Mouse (Mus musculus): ENCODE measurements around the gene Rita1.

Rita1 gene

DNA sequence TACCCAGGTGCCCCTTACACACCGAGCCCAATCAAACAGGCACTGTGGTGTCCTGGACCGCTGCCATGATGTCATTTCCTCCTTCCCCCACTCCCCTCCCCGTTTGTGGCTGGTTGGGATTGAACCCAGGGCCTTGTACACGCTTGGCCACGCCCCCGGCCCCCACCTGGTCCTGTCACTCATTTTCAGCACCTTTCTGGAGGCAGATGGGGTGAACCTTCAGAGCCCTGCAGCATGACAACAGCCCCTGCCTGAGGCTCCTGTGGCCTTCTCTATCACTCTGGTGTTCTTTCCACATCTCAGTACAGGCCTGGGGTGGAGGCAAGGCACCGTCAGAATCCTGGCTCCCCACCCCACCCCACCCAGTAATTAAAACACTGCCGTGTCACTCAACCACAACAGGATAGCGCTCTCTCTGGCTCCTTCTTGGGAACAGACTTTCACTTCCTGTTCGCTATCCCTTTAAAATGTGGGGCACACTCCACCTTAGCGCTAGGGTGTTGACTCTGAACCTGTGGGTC is 35.5 kb downstream of the Rita1 start:
- ChIA-PET POLR2A (interaction anchor here in 3 of 4 experiments (0.6 to 3.0 kb wide), 5 partner anchors 11 to 74 kb away, joined by 3 to 22 read pairs (median 6); partner anchors contain the start of genes Plbd2 (in 1 of the 3) and Tpcn1 (in 1 of the 3)), CTCF (interaction anchor here in 2 of 4 experiments (0.6 to 2.1 kb wide), 2 partner anchors 24 to 74 kb away, joined by 7 to 9 read pairs; no protein-coding TSS in a partner anchor)

DNA sequence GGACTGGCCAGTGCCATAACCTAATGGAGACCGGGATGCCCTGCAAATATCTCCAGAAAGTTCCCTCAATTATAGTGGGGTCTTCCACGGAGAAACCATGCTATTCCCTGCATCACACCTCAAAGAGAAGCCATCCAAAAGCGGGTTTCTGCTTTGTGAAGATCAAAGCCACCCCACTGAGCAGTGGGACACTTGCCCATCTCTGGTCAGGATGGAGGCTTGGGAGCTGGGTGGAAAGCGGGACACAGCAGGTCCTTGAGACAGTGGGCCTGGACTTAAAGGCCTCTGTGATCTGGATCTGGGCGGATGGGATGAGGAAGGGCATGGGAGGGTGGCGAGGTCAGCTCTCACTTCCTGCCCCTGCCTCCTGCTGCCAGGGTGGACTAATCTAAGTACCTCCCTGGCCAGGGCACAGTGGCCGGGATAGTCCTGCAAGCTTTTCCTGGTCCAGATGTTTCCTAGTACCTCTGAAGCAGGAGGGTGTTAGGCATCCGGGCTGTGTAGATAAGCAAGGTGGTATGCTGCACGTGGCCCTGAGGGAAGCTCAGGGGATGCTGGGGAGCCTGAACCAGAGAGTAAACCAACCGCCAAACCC is 37.8 kb downstream of the Rita1 start:
- POLR2A ChIA-PET = interaction anchor here in 2 of 4 experiments (0.6 to 3.0 kb wide), 5 partner anchors 9 to 63 kb away, joined by 3 to 14 read pairs (median 3); no protein-coding TSS in a partner anchor
- CTCF ChIA-PET = interaction anchor here in 3 of 4 experiments (0.7 to 2.0 kb wide), 4 partner anchors 11 to 47 kb away, joined by 3 to 5 read pairs (median 4); no protein-coding TSS in a partner anchor

DNA sequence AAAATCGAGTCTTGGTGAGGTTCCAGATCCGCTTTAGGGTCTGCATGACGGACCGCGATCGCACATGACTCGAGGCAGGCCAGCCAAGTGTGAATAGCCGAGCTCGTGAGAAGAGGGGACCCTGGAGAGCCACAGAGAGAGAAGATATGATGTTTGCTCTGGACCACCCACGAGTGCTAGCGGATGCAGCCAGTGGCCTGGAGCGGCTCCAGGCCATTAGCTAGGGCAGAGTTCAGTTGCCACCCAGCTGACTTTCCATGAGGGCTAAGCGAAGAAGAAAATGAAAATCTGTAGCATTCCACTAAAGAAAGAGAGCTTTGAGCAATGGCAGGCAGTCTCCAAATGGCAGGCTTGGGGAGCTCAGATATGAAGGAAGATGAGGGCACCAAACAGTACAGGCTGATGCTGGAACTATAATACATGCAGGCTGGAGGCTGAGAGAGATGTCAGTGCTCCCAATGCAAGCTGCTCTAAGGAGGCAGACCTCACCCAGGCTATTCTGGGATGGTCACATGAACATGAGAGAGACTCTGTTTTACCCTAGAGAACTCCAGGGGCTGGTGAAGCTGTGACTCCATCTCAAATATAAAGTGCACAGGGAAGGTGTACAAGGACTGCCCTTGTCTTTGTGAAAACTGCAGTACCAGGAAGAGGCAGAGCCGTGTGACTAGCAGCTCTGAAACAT is 41.2 kb downstream of the Rita1 start:
- ChIA-PET POLR2A (interaction anchor here in 3 of 4 experiments (0.6 to 2.5 kb wide), 11 partner anchors 8 to 499 kb away, joined by 3 to 9 read pairs (median 4); partner anchors contain the start of genes Iqcd (in 1 of the 3) and Tpcn1 (in 1 of the 3)), CTCF (interaction anchor here (0.7 to 2.1 kb wide), 8 partner anchors 30 to 258 kb away, joined by 3 to 7 read pairs (median 3); no protein-coding TSS in a partner anchor)

DNA sequence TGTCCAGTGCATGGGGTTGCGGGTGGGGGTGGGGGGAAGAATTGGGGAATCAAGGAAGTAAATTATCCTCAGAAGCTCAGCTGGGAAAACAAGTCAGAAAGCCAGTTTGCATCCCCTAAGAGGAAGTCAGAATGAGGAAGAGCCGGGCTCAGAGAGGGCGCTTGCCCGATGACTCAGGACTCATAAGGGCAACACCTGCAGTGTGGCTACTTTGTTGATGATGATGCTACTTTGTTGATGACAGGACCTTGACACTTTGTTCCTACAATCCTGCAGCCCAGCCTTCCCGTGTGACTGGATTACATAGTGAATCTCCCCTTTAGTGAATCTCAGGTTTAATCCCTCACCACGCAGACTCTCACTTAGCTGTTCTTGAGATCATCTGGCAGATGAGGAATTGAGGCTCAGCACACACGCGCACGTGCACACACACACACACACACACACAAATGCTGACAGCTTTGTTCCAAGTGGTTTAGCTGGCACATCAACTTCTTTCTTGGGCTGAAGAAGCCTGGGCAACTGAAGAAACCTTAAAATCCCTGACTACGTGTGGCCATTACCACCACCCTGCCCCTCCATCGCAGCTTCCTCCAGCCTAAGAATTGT is 42.0 kb downstream of the Rita1 start:
- ChIA-PET POLR2A (interaction anchor here in 3 of 4 experiments (0.6 to 2.5 kb wide), 11 partner anchors 7 to 105 kb away, joined by 3 to 8 read pairs (median 4); partner anchors contain the start of genes Iqcd (in 1 of the 3) and Tpcn1 (in 1 of the 3)), CTCF (interaction anchor here (0.6 to 2.1 kb wide), 7 partner anchors 9 to 257 kb away, joined by 3 to 11 read pairs (median 4); no protein-coding TSS in a partner anchor)

DNA sequence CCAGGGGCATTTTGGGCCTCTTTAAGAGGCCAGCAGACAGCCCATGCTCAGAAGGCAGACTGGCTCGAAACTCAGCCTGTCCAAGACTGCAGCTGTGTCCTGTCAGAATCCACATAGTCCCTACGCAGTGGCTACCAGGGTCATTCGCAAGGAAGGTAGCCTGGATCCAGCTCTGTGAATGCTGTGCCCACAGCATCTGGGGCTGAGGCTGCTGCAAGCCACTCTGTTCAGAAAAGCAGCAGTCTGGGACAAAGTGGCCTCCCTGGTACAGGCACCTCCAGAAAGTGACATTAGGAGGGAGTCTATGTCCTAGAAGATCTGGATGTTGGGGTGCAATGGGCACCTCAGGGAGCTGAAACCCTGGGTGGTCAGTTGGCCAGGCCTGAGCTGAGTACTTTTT is 42.6 kb downstream of the Rita1 start:
- POLR2A ChIA-PET = interaction anchor here in 3 of 4 experiments (0.6 to 2.2 kb wide), 6 partner anchors 9 to 104 kb away, joined by 3 to 8 read pairs (median 4); no protein-coding TSS in a partner anchor
- CTCF ChIA-PET = interaction anchor here (0.6 to 2.1 kb wide), 5 partner anchors 9 to 35 kb away, joined by 4 to 11 read pairs (median 4); no protein-coding TSS in a partner anchor

DNA sequence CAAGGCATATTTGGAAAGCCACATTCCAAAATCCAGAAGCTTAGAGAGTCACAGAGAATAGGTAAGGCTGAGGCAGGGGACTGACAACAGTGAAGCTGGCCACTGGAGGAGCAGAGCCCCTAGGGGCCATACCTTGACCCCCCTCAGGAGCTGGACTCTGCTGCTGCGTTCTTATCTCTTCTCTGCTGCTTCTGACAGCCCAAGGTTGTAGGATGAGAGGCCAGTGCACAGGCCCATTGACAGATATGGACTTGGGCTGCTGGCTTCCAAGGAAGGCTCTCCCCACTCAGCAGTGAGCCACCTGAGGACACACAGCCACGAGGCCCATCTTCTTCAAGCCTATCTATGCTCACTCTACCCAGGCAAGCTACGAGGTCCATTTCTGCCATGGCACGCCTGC is 43.4 kb downstream of the Rita1 start:
- ChIA-PET CTCF (interaction anchor here in 3 of 4 experiments (0.6 to 2.1 kb wide), 5 partner anchors 9 to 56 kb away, joined by 3 to 11 read pairs (median 4); no protein-coding TSS in a partner anchor), POLR2A (interaction anchor here in 2 of 4 experiments (1.0 to 2.1 kb wide), 2 partner anchors 11 to 19 kb away, joined by 4 to 5 read pairs; no protein-coding TSS in a partner anchor)

DNA sequence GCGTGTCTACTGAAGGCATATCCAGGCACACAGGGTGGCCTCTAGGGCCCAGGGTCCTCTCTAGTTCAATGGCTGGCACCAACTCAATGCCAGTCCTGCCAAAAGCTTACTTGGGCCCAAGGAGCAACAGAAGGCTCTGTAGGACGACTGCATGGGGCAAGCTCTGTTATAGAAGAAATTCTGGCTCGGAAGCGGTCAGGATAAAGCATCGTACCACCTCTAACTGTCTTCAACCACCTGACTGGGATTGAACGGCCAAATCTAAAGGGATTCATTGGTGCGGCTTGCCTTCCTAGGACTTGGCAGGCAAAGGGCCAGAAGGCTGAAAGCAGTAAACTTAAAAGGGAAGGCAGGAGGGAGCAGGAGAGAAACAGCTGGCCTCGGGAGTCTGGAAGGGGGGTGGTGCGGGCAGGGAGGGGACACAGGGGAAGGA is 44.0 kb downstream of the Rita1 start:
- ChIA-PET CTCF (interaction anchor here in 1 of 4 experiments (0.6 to 1.2 kb wide), 3 partner anchors 9 to 56 kb away, joined by 3 to 7 read pairs (median 3); no protein-coding TSS in a partner anchor), POLR2A (interaction anchor here in 2 of 4 experiments (1.0 to 2.1 kb wide), 2 partner anchors 12 to 20 kb away, joined by 4 to 5 read pairs; no protein-coding TSS in a partner anchor)

DNA sequence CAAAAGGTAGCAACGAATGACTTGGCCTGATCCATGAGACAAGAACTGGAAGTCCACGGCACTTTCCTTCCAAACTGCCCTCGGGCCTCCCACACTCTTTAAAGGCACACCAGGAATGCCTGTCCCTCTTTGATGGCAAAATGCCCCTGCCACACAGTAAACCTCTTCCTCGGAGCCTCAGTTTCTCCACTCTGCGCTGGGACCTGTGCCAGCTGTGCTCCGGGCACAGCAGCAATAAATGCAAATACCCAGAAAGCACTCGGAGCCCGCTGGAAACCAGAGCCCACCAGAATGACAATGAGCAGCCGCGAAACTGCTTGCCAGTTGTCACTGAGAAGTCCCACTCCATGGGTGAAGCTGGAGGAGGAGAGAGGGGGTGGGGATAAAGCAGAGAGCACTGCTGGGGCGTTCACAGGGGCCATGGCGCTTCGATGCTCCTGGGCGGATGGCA is 44.6 kb downstream of the Rita1 start:
- CTCF ChIA-PET = no interaction called here
- POLR2A ChIA-PET = interaction anchor here in 1 of 4 experiments (0.8 to 3.4 kb wide), 3 partner anchors 11 to 20 kb away, joined by 3 to 16 read pairs (median 5); no protein-coding TSS in a partner anchor

DNA sequence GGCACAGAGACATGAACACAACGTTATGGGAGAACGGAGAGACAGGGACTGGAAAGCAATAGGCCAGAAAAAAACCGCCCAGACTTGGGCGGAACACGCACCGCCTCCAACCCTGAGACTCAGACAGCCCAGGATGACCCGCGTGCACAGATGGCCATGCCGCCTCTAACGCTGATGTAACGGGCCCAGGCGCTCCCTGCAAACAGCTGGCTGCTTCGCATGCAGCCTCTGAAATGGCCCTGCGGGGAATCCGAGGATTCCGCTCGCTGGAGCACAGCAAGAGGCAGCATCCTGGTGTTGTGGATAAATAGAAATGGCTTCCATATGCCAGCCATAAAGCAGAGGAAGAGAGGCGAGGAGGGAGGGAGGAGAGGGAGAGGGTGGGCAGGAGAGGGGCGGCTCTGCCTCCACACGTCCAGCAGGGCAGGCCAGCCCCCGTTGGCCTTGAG is 45.1 kb downstream of the Rita1 start:
- CTCF ChIA-PET = interaction anchor here in 2 of 4 experiments (1.2 to 1.8 kb wide), 2 partner anchors 34 to 38 kb away, joined by 3 to 5 read pairs; no protein-coding TSS in a partner anchor

DNA sequence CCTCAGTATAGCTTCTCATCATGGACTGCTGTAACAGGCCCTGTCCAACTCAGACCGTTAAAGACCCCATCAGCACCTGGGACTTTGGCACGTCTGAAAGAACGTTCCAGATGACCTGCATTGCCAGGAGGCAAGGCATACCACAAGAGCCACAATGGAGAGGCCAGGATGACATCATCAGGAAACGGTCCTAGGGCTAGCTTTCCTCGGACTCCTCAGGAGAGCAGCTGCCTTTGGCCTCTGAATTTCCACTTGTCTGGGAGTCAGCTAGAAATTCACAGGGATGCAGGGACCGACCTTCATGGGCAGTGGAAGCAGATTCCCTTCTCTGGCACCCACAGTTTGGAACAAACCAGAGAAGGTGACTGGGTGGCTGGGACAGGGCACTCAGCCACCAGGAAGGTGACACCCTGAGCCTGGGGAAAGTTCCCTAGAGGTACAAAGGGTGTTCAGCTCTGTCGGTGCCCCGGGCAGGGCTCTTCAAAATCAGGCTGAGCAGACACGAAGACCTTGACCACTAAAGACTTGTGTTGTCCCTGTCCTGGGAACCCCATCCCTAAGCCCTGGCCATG is 45.6 kb downstream of the Rita1 start:
- POLR2A ChIA-PET = interaction anchor here in 3 of 4 experiments (0.7 to 3.4 kb wide), 8 partner anchors 9 to 61 kb away, joined by 3 to 16 read pairs (median 4); partner anchors contain the start of gene Slc8b1 (in 1 of the 3)
- CTCF ChIA-PET = interaction anchor here in 3 of 4 experiments (0.6 to 1.8 kb wide), 4 partner anchors 19 to 826 kb away, joined by 3 to 5 read pairs (median 4); no protein-coding TSS in a partner anchor

More for the DNA sequence above, 45.1 kb downstream of the Rita1 start:
- POLR2A ChIA-PET = interaction anchor here in 3 of 4 experiments (0.7 to 3.4 kb wide), 8 partner anchors 10 to 59 kb away, joined by 3 to 16 read pairs (median 4); partner anchors contain the start of gene Slc8b1 (in 1 of the 3)

DNA sequence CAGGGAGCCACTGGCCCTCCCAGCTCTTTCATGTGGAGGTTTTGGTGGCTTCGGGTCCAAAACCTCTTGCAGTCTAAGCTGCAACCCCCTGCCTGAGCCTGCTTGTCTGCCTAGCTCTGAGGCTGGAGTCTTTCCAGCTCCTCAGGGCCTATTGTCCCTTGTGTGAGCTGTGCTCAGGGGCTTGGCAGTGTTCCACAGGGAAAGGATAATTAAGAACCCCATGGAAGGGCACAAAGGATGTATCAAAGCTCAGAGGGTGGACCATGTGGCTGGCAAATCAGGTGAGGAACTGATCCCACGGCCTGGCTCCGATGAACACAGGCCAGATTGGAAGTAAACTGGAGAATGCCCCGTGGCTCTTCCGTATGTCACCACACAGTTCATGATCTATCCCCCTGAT is 46.3 kb downstream of the Rita1 start:
- ChIA-PET CTCF (interaction anchor here in 3 of 4 experiments (0.6 to 1.8 kb wide), 3 partner anchors 18 to 40 kb away, joined by 3 to 5 read pairs (median 3); no protein-coding TSS in a partner anchor), POLR2A (interaction anchor here in 2 of 4 experiments (0.5 to 3.4 kb wide), 11 partner anchors 8 to 127 kb away, joined by 3 to 16 read pairs (median 3); partner anchors contain the start of gene Slc8b1 (in 1 of the 2))

DNA sequence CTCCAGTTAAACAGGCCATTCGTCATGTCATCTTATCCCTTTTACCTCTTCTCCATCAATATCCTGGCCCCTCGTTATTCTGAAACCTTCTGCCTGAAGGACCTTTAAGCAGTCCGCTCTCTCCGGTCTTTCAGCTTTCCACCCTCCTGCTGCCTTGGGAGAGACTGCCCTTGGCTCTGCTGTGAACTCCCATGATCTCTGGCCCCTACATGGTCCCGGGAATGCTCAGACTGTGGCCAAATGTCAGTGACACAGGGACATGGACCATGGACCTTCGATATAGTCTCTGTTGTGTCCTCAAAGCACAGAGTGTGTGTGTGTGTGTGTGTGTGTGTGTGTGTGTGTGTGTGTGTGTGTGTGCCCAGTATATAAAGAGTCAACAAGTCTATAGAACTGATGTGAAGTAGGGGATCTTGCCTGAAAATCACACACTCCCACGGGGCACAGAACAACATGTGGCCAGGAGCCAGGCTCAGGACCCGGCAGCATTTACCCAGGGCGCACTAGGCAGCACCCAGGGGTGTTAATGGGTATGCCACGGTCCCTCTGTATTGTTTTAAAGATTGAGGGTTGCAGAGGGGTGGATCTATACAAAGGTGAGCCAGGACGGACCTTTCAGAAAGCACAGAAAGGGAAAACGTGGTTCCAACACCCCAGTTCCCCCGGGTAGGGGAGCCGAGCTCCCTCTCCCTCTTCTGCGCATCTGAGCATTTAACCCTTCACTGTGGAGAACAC is 47.1 kb downstream of the Rita1 start:
- ChIA-PET POLR2A (interaction anchor here in 3 of 4 experiments (0.5 to 3.4 kb wide), 12 partner anchors 10 to 305 kb away, joined by 3 to 37 read pairs (median 4); partner anchors contain the start of gene Slc8b1 (in 1 of the 3)), CTCF (interaction anchor here in 2 of 4 experiments (0.6 to 1.8 kb wide), 3 partner anchors 36 to 1566 kb away, joined by 4 to 6 read pairs (median 5); no protein-coding TSS in a partner anchor)

DNA sequence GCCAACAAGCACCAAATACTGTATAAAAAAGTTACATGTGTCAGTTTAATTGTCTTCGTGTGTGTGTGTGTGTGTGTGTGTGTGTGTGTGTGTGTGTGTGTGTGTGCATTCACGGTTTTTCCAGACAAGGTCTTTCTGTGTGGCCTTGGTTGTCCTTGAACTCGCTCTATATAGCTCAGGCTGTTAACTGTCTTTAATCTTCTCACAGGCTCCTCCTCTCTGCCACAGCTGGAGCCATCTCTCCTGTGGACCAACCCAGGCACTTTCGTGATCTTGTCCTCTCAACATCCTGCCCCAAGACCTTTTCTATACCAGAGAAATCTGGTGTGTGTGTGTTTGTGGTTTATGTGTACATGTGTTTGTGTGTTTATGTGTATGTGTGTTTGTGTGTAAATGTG is 48.5 kb downstream of the Rita1 start:
- ChIA-PET POLR2A (interaction anchor here (0.5 to 3.0 kb wide), 66 partner anchors 8 to 1467 kb away, joined by 3 to 37 read pairs (median 4); partner anchors contain the start of genes Iqcd (in 3 of the 4), Tpcn1 (in 3 of the 4), Ddx54 (in 2 of the 4) and Rita1 (in 2 of the 4)), CTCF (interaction anchor here (0.5 to 2.3 kb wide), 30 partner anchors 9 to 571 kb away, joined by 3 to 23 read pairs (median 4); partner anchors contain the start of genes Iqcd (in 2 of the 4) and Tpcn1 (in 2 of the 4))

DNA sequence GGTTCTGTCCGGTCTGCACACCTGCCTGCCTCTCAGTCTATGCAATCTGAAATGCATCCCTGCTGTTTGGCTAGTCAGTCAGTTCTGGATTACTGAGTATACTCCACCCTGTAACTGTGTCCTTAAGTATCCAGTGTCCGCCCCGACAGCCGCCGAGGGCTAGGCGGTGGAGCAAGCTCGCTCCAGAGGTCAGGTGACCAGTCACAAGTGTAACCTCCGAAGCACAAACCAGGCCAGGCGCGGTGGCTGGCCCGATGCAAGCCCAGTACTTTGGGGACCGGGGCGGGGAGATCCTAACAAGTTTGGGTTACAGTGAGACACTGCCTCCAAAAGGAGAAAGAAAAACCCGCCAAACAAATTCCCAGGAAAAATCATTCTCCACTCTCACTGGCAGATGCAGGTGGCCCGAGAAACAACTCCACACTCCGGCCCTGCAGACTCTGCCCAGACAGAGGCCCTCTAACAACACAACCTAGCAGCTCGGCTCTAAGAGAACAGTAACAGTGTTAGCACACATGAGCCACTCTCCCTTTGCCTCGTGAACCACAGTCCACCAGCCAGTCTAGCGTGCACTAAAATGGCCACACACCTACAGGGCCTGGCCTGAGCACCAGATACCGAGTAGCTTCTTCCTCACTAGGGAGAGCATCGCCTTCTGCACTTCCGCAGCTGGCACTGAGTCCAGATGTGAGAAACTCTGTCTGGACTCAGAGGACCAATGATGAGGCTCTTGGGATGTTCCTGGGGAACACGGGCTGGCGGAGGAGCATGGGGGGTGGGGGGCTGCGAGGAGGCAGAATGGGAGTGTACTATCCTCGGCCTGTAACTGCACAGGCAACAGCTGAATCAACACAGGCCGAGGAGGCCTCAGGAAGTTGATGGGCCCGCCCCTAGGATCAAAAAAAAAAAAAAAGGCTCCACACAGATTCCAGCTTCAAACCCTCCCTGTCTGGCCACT is 49.2 kb downstream of the Rita1 start:
- ChIA-PET POLR2A (interaction anchor here (0.5 to 3.0 kb wide), 72 partner anchors 7 to 1467 kb away, joined by 3 to 37 read pairs (median 4); partner anchors contain the start of genes Iqcd (in 3 of the 4), Tpcn1 (in 3 of the 4), Ddx54 (in 2 of the 4) and Rita1 (in 2 of the 4)), CTCF (interaction anchor here (0.5 to 2.3 kb wide), 28 partner anchors 9 to 570 kb away, joined by 3 to 23 read pairs (median 4); partner anchors contain the start of genes Iqcd (in 1 of the 4) and Tpcn1 (in 1 of the 4))
